Mouse (Mus musculus) CH12.LX (cell line): ENCODE data around the gene Ccnl2.

Experiments used
- CTCF ChIP-seq, 2 experiments: IDR thresholded peaks in 1 of 2; conservative IDR thresholded peaks in 1 of 2; 2 replicates each; pipeline ENCODE4 v1.5.1; 2011 to 2012; ENCODE audit warnings: low read depth in 2 of 2, low read length in 2 of 2, improper control_type of control experiment in 1 of 2, inconsistent platforms in 1 of 2, mild to moderate bottlenecking in 1 of 2, moderate library complexity in 1 of 2
- EP300 ChIP-seq: IDR thresholded peaks from 2 replicates; pipeline ENCODE4 v1.6.1; 2011; ENCODE audit warnings: low read length, improper control_type of control experiment
- MAX ChIP-seq: IDR thresholded peaks from 2 replicates; pipeline ENCODE4 v1.6.1; 2011; ENCODE audit warnings: low read length, improper control_type of control experiment
- MEF2A ChIP-seq: IDR thresholded peaks from 2 replicates; pipeline ENCODE4 v1.6.1; 2014; ENCODE audit warnings: low read depth, mild to moderate bottlenecking, inconsistent platforms, low read length, improper control_type of control experiment, borderline replicate concordance
- POLR2A ChIP-seq: IDR thresholded peaks from 2 replicates; pipeline ENCODE4 v1.6.1; 2011; ENCODE audit warnings: low read depth, mild to moderate bottlenecking, improper control_type of control experiment, low read length
- SIN3A ChIP-seq: IDR thresholded peaks from 2 replicates; pipeline ENCODE4 v1.6.1; 2012; ENCODE audit warnings: low read length, improper control_type of control experiment, inconsistent platforms
- ZNF384 ChIP-seq: IDR thresholded peaks from 2 replicates; pipeline ENCODE4 v1.6.1; 2012; ENCODE audit warnings: low read depth, low read length, improper control_type of control experiment, inconsistent platforms

DNA sequence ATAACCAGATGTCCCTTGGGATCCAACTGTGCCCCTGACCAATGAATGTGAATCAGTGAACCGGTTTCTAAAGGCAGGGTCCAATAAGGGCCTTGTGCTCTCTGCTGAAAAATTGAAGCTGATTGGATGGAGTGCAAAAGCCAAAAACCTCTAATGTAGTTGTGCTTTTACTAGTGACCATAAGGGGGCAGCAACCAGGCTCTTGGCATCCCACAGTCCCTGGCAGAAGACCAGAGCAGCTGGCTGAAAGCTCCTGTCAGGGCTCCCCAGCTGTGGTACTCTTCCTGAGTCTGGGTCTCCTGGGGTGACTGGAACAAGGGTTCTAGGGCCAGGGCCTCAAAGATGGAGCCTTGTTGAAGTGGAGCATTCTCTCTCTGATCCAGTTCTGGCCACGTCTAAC is 21.5 kb downstream of the Ccnl2 start:
- TF ChIP-seq EP300 (no peak), MAX (no peak), ZNF384 (no peak), POLR2A (no peak), CTCF (conservative IDR thresholded peaks at IDR 0.05 in 1 of 2, IDR thresholded peaks at IDR 0.05 in 1 of 2; ENCODE audit: low read depth in 2 of 2, low read length in 2 of 2) (peak; percentile 61 to 83), SIN3A (no peak; the same call in 1 of the 2 replicates), MEF2A (no peak)
